22 mouse cellular contexts compared by ENCODE assay signal in the genomic region with DNA sequence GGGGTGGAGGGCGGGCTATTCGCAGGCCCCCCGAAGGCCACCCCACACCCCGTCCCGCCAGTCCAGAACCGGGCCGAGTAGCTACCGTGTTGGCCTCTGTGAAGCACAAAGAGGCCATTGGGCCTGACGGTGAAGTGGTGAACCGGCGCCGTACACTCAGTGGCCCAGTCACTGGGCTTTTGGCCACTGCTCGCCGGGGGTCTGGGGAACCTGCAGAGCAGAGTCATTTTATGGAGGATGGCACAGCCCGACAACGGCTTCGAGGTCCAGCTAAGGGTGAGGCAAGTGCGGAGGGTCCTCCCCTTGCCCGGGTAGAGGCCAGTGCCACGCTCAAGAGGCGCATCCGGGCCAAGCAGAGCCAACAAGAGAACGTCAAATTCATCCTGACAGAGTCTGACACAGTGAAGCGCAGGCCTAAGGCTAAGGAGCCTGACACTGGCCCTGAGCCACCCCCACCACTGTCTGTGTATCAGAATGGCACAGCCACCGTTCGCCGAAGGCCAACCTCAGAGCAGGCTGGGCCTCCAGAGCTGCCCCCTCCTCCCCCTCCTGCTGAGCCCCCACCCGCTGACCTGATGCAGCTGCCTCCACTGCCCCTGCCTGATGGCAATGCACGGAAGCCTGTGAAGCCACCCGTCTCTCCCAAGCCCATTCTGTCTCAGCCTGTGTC. TPM values are rescaled to one million over a fixed set of nuclear protein-coding genes. Genes with fewer than 3 reads are reported as not detected.
A peak's percentile ranks its signal among the peaks of the same experiment; 100 is the strongest.
DNase-seq lines count a peak whose midpoint lies in the region; ATAC-seq and TF ChIP-seq lines count a peak whose summit lies in the region.
"Had no signal": no experiment of that assay in that cellular context is flagged by ENCODE, and none has a peak within 500 bp of the region (broad histone marks: within the 10 kb centered on the region; RNA-seq: fewer than 3 reads in every experiment).

No protein-coding gene starts in this region.

- no peak overlapping the region for H3K27ac ChIP-seq in testis, adult 2 months (ENCODE audit: control insufficient read depth, insufficient read depth, low read depth, low read length)
- no peak overlapping the region for H3K27ac ChIP-seq in intestine, embryonic 15.5 days
- H3K27ac ChIP-seq: heart, embryonic 10.5 days; hindbrain, embryonic 15.5 days; kidney, embryonic 15.5 days; limb, embryonic 15.5 days; liver, embryonic 15.5 days; neural tube, embryonic 12.5 days had no signal

- peak overlapping the region; percentile 7 for H3K4me3 ChIP-seq in testis, adult 2 months (ENCODE audit: control insufficient read depth, low read depth, low read length)
- no peak overlapping the region for H3K4me3 ChIP-seq in intestine, embryonic 15.5 days (replicated peaks)
- H3K4me3 ChIP-seq: hindbrain, embryonic 15.5 days; kidney, embryonic 15.5 days; limb, embryonic 15.5 days; liver, embryonic 15.5 days; neural tube, embryonic 12.5 days had no signal

- H3K4me1 ChIP-seq in testis, adult 2 months (ENCODE audit: control insufficient read depth, insufficient read depth, low read length), result peaks cover 3% of the 10 kb centered on the region; the same call in 1 of the 2 replicates
- peaks cover 11% of the 10 kb centered on the region for H3K4me1 ChIP-seq in intestine, embryonic 15.5 days (replicated peaks)

- H3K27me3 ChIP-seq in testis, adult 2 months (ENCODE audit: control insufficient read depth, insufficient read depth, low read length), result no peaks in the 10 kb centered on the region
- no peaks in the 10 kb centered on the region for H3K27me3 ChIP-seq in intestine, embryonic 15.5 days (replicated peaks)
- H3K27me3 ChIP-seq: hindbrain, embryonic 15.5 days; kidney, embryonic 15.5 days; limb, embryonic 15.5 days; liver, embryonic 15.5 days had no signal

- no peak overlapping the region for H3K4me2 ChIP-seq in intestine, embryonic 15.5 days (replicated peaks)
- H3K4me2 ChIP-seq: hindbrain, embryonic 15.5 days; kidney, embryonic 15.5 days; limb, embryonic 15.5 days; liver, embryonic 15.5 days had no signal

- 91% methylated on average over 30 of the region's 30 CpGs for WGBS in intestine, embryonic 15.5 days

- no peak for TF ChIP-seq CTCF in testis, adult 2 months (IDR thresholded peaks at IDR 0.05; ENCODE audit: control insufficient read depth, insufficient read depth, insufficient replicate concordance, low read depth, low read length)

- no peak for TF ChIP-seq POLR2A in testis, adult 2 months (IDR thresholded peaks at IDR 0.05; ENCODE audit: control insufficient read depth, low read depth, low read length)

- no peak for ATAC-seq in intestine, embryonic 15.5 days
- ATAC-seq: CD4-positive, CD25-positive, alpha-beta regulatory T cell, adult 4 months; intestine, postnatal 0 days had no signal

- no peaks in the 10 kb centered on the region; the same call in 1 of the 2 replicates for H3K36me3 ChIP-seq in testis, adult 2 months (ENCODE audit: control insufficient read depth, insufficient read depth, low read length)
- H3K36me3 ChIP-seq in intestine, embryonic 15.5 days, result peaks cover 11% of the 10 kb centered on the region

- DNase-seq in cerebellum, postnatal 14 days, result peak; percentile 42 to 53
- no peak for DNase-seq in cerebellum, postnatal 36 days
- peak; percentile 56 for DNase-seq in left cerebral cortex, postnatal 4 days
- no peak for DNase-seq in left cerebral cortex, postnatal 36 days (ENCODE audit: low spot score in 2 of 2)
- DNase-seq in testis, postnatal 14 days (ENCODE audit: low spot score), result no peak
- DNase-seq: adrenal gland, postnatal 36 days; cerebellum, adult 11-12 months; heart, postnatal 10 days; kidney, postnatal 4 days; thymus, postnatal 25 days had no signal

- H3K9ac ChIP-seq in intestine, embryonic 15.5 days, result no peak overlapping the region
- H3K9ac ChIP-seq: hindbrain, embryonic 15.5 days; kidney, embryonic 15.5 days; limb, embryonic 15.5 days; liver, embryonic 15.5 days; neural tube, embryonic 12.5 days had no signal

- intact Hi-C loops in left cerebral cortex, postnatal 4 days (cut with DNase I), result no loop called here
- intact Hi-C loops in left cerebral cortex, postnatal 36 days (cut with DNase I), result no loop called here

- H3K9me3 ChIP-seq in intestine, embryonic 15.5 days, result no peaks in the 10 kb centered on the region
- H3K9me3 ChIP-seq: heart, embryonic 10.5 days; hindbrain, embryonic 15.5 days; kidney, embryonic 15.5 days; limb, embryonic 15.5 days; liver, embryonic 15.5 days; neural tube, embryonic 12.5 days had no signal

RNA-seq across cellular contexts. Expression of a gene that starts 17.0 kb away (rescaled TPM):
- total RNA-seq in left cerebral cortex, postnatal 4 days (2021), result 100 to 1,000 TPM; 158 to 180 TPM
- total RNA-seq in left cerebral cortex, postnatal 36 days (2021), result 100 to 1,000 TPM; 110 to 140 TPM
- polyA plus RNA-seq in testis, adult 2 months (2012; rRNA removed), result 20.6 and 23.9 TPM in 2 replicates
- 1.5 and 1.8 TPM in 2 replicates for polyA plus RNA-seq in intestine, embryonic 15.5 days (2015; fragmentation: Nextera tagmentation; extraction: Ambion mirVana)

RNA-seq across cellular contexts. Expression of a gene that starts 22.3 kb away (rescaled TPM):
- 100 to 1,000 TPM; 166 to 172 TPM for total RNA-seq in left cerebral cortex, postnatal 4 days (2021)
- 10 to 100 TPM; 69.6 to 95.6 TPM for total RNA-seq in left cerebral cortex, postnatal 36 days (2021)
- 64.4 and 69.4 TPM in 2 replicates for polyA plus RNA-seq in testis, adult 2 months (2012; rRNA removed)
- polyA plus RNA-seq in intestine, embryonic 15.5 days (2015; fragmentation: Nextera tagmentation; extraction: Ambion mirVana), result 81.6 and 89.3 TPM in 2 replicates

RNA-seq across cellular contexts. Expression of a gene that starts 26.5 kb away (rescaled TPM):
- total RNA-seq in left cerebral cortex, postnatal 4 days (2021), result 10 to 100 TPM; 33.4 to 39.1 TPM
- total RNA-seq in left cerebral cortex, postnatal 36 days (2021), result 10 to 100 TPM; 35.1 to 35.8 TPM
- polyA plus RNA-seq in testis, adult 2 months (2012; rRNA removed), result 13.9 and 16.5 TPM in 2 replicates
- 25.2 and 27.3 TPM in 2 replicates for polyA plus RNA-seq in intestine, embryonic 15.5 days (2015; fragmentation: Nextera tagmentation; extraction: Ambion mirVana)

RNA-seq across cellular contexts. Expression of a gene that starts 28.6 kb away (rescaled TPM):
- total RNA-seq in left cerebral cortex, postnatal 4 days (2021), result 10 to 100 TPM; 12.2 to 12.5 TPM
- total RNA-seq in left cerebral cortex, postnatal 36 days (2021), result 10 to 100 TPM; 51.0 to 51.3 TPM
- polyA plus RNA-seq in testis, adult 2 months (2012; rRNA removed), result 0.82 and 1.1 TPM in 2 replicates
- 5.2 and 8.7 TPM in 2 replicates for polyA plus RNA-seq in intestine, embryonic 15.5 days (2015; fragmentation: Nextera tagmentation; extraction: Ambion mirVana)
- total RNA-seq: gastrocnemius, adult 18-20 months had no signal

RNA-seq across cellular contexts. Expression of a gene that starts 31.7 kb away (rescaled TPM):
- under 1 TPM; 0.54 to 0.92 TPM for total RNA-seq in left cerebral cortex, postnatal 4 days (2021)
- total RNA-seq in left cerebral cortex, postnatal 36 days (2021), result 1 to 10 TPM in 1 of 2 experiments, under 1 TPM in 1; 0.86 to 1.1 TPM
- 7.5 and 7.9 TPM in 2 replicates for polyA plus RNA-seq in testis, adult 2 months (2012; rRNA removed)
- 0.40 and 0.68 TPM in 2 replicates for polyA plus RNA-seq in intestine, embryonic 15.5 days (2015; fragmentation: Nextera tagmentation; extraction: Ambion mirVana)
- polyA plus RNA-seq: CD4-positive, CD25-positive, alpha-beta regulatory T cell, adult 4 months; intestine, postnatal 0 days; limb, embryonic 15.5 days; liver, embryonic 15.5 days; lung, embryonic 16.5 days had no signal

Comparison
In these comparisons a context has a peak if more than half of its experiments do, and no peak if none do; other contexts are left out.
1. DNase-seq: peak in cerebellum, postnatal 14 days (2 of 2) and left cerebral cortex, postnatal 4 days (single experiment); none in cerebellum, postnatal 36 days (0 of 2), left cerebral cortex, postnatal 36 days (0 of 2) and testis, postnatal 14 days (single experiment).